Mouse (Mus musculus): ENCODE data around the gene Izumo4. TPM values are rescaled to one million over a fixed set of nuclear protein-coding genes. Genes with fewer than 3 reads are reported as not detected.

Gene Izumo4
- total and polyA plus RNA-seq, 2 experiments from 2014 or later, result 34.4 to 37.9 TPM

DNA sequence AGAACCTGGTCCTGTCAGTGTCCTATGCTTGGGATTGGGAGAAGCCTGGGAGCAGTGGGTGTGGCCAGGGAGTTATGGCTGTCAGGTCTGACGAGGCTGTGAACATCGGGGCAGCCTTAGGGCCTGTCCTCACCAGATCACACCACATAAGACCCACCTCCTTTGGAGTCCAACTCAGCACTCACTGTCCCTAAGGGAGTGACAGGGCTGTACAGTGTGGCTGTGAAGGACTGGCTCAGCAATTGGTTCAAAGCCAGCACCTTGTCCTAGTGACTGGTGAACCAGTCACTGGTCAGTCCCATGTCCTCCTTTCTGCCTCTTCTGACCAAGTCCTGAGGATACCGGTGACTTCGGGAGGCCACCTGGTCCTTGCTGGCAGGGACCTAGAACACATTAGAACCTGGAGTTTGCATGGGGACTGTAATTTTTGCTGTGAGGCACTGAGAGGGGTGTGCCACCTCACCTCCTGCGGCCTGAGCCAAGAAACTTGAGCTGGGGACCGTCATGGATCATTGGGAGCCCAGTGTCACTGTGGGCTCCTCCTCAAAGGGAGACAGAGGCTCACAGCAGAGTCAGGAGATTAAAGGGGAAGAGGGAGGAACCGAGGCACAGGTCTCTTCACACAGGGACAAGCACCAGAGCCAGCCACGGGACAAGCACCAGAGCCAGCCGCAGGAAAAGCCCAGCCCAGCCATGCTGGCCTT lies 22.3 kb upstream of the Izumo4 start:
- peaks cover 23% of the 10 kb centered on the region for H3K4me1 ChIP-seq (ENCODE audit: insufficient read depth)
- H3K4me3 ChIP-seq (ENCODE audit: low read depth, low read length), result no peak overlapping the region
- no peak for ATAC-seq
- peak overlapping the region; percentile 98; the same call in 1 of the 2 replicates for H3K27ac ChIP-seq (ENCODE audit: low read depth, low read length)
- no peak overlapping the region for H3K4me2 ChIP-seq (ENCODE audit: low read depth)
- no peaks in the 10 kb centered on the region for H3K9me3 ChIP-seq (ENCODE audit: low read length)
- no peak for TF ChIP-seq CTCF (IDR thresholded peaks at IDR 0.05; ENCODE audit: low read depth)
- no peaks in the 10 kb centered on the region for H3K27me3 ChIP-seq (ENCODE audit: insufficient read depth, low read length)
- 63% methylated on average over 9 of the region's 9 CpGs for WGBS
- H3K9ac ChIP-seq, result no peak overlapping the region
- no peak for DNase-seq
- H3K36me3 ChIP-seq (ENCODE audit: insufficient read depth), result peaks cover 17% of the 10 kb centered on the region

DNA sequence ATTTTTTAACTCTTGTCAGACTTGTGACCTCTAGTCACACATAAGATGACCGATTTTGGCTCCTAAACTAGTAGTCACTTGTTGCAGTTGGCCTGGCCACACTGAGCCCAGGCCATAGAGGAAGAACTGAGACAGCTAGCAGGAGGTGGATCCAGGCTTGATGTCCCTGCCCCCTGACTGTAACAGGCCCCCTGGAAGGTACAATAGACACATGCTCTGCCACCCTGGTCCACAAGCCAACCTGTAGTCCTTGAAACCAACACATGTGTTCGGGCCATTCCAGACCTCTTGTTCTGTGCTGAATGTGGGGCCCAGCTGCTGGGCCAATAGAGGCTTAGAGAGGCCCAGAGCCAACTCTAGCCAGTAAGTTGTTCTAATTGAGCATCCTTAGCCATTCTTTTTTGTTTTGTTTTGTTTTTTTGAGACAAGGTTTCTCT lies 21.7 kb upstream of the Izumo4 start:
- ATAC-seq, result no peak
- no peak overlapping the region for H3K27ac ChIP-seq (ENCODE audit: low read depth, low read length)
- no peaks in the 10 kb centered on the region for H3K9me3 ChIP-seq (ENCODE audit: low read length)
- 89% methylated on average over 2 of the region's 2 CpGs for WGBS
- H3K36me3 ChIP-seq (ENCODE audit: insufficient read depth), result peaks cover 22% of the 10 kb centered on the region
- no peak for TF ChIP-seq CTCF (IDR thresholded peaks at IDR 0.05; ENCODE audit: low read depth)
- no peak overlapping the region for H3K4me2 ChIP-seq (ENCODE audit: low read depth)
- H3K9ac ChIP-seq, result no peak overlapping the region
- DNase-seq, result no peak
- no peak overlapping the region for H3K4me3 ChIP-seq (ENCODE audit: low read depth, low read length)
- H3K27me3 ChIP-seq (ENCODE audit: insufficient read depth, low read length), result no peaks in the 10 kb centered on the region
- H3K4me1 ChIP-seq (ENCODE audit: insufficient read depth), result peaks cover 21% of the 10 kb centered on the region

DNA sequence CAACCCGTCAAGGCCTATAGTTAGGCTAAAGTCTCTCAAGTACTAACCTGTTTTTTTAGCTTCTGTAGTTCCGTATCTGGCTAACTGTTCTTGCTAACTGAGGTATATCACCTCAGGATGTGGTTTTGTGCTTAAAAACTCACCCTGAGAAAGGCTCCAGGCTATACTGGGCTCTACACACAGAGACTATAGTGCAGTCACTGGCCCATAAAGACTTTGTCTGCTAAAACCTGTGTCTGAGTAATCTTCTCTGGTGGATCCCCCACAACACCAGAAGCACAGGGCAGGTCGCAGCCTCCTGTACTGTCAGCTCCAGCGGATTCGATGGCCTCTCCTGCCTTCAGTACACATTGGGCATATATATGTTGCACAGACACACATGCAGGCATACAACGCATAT lies 20.0 kb upstream of the Izumo4 start:
- no peak for TF ChIP-seq CTCF (IDR thresholded peaks at IDR 0.05; ENCODE audit: low read depth)
- Histone ChIP-seq H3K4me2 (ENCODE audit: low read depth) (no peak overlapping the region), H3K27me3 (ENCODE audit: insufficient read depth, low read length) (no peaks in the 10 kb centered on the region), H3K4me3 (ENCODE audit: low read depth, low read length) (no peak overlapping the region), H3K9ac (no peak overlapping the region), H3K9me3 (ENCODE audit: low read length) (no peaks in the 10 kb centered on the region), H3K36me3 (ENCODE audit: insufficient read depth) (peaks cover 40% of the 10 kb centered on the region), H3K27ac (ENCODE audit: low read depth, low read length) (no peak overlapping the region), H3K4me1 (ENCODE audit: insufficient read depth) (peaks cover 20% of the 10 kb centered on the region)
- no peak for DNase-seq
- no peak for ATAC-seq
- 95% methylated on average over 6 of the region's 6 CpGs for WGBS

DNA sequence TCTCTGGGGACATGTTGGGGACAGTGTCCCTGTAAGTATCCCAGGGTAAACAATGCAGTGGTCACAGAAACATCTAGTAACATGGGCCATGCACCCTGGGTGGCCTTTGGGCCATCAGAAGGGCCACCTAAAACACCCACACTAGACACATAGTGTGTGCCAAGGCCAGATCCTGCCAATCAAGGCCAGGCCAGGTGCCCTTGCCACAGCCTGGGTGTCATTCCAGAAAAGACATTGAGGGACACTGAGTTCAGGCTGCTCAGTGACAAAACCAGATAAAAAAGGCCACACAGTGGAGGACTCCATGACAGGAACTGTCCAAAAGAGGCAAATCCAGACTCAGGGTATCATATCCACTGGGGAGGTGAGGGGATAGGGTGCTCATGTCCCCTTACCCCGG lies 18.3 kb upstream of the Izumo4 start:
- H3K9ac ChIP-seq, result no peak overlapping the region
- WGBS, result 92% methylated on average over 1 of the region's 1 CpGs
- DNase-seq (no peak), ATAC-seq (no peak)
- no peak overlapping the region for H3K4me2 ChIP-seq (ENCODE audit: low read depth)
- H3K4me3 ChIP-seq (ENCODE audit: low read depth, low read length), result no peak overlapping the region
- H3K36me3 ChIP-seq (ENCODE audit: insufficient read depth), result peaks cover 49% of the 10 kb centered on the region
- no peak overlapping the region for H3K27ac ChIP-seq (ENCODE audit: low read depth, low read length)
- no peaks in the 10 kb centered on the region for H3K27me3 ChIP-seq (ENCODE audit: insufficient read depth, low read length)
- TF ChIP-seq CTCF (IDR thresholded peaks at IDR 0.05; ENCODE audit: low read depth), result no peak
- H3K4me1 ChIP-seq (ENCODE audit: insufficient read depth), result 0 out of 2 replicates have a peak, but pooled peaks cover 5% of the 10 kb centered on the region
- H3K9me3 ChIP-seq (ENCODE audit: low read length), result no peaks in the 10 kb centered on the region

DNA sequence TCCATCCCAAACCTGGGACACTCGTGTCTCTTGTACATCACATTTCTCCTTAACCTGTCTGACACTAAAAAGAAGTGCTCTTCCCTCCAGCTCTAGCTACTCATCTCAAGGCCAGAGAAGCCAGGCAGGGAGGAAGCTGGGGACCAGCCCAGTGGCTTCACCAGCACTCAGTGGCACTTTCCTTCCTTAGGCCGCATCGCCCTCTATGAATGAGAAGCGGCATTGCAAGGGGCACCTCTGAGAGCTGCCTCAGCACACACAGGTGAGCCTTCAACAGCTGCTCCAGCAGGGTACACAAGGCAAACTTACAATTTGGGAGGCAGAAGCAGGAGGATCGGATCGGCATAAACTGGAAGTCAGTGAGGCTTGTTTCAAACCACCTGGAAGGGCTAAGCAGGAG lies 17.8 kb upstream of the Izumo4 start:
- 53% methylated on average over 6 of the region's 6 CpGs for WGBS
- ATAC-seq, result no peak
- peak; percentile 27 for DNase-seq

DNA sequence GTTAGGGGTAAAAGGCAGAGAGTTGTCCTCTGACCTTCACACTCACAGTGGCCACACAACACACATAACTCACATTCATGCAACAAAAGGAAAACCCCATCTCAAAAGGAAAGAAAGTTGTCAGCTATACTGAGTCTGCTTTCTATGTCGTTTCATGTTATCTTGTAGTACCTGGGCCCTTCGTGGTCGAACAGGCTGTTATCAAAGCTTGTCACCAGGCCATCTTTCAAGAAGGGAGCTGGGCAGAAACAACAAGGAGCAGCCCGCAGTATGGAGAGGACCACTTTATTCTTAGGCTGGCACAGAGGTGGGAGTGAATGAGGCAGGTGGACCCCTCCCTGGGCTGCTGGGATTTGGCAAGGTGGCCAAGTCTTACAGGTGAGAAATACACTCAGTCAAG lies 17.0 kb upstream of the Izumo4 start:
- no peak for ATAC-seq
- Histone ChIP-seq H3K36me3 (ENCODE audit: insufficient read depth) (peaks cover 63% of the 10 kb centered on the region), H3K4me2 (ENCODE audit: low read depth) (no peak overlapping the region), H3K9ac (no peak overlapping the region), H3K9me3 (ENCODE audit: low read length) (no peaks in the 10 kb centered on the region), H3K27me3 (ENCODE audit: insufficient read depth, low read length) (no peaks in the 10 kb centered on the region), H3K4me3 (ENCODE audit: low read depth, low read length) (no peak overlapping the region), H3K27ac (ENCODE audit: low read depth, low read length) (no peak overlapping the region), H3K4me1 (ENCODE audit: insufficient read depth) (no peaks in the 10 kb centered on the region)
- WGBS, result 92% methylated on average over 4 of the region's 4 CpGs
- no peak for TF ChIP-seq CTCF (IDR thresholded peaks at IDR 0.05; ENCODE audit: low read depth)
- DNase-seq, result no peak

More for the DNA sequence above, 17.8 kb upstream of the Izumo4 start:
- Histone ChIP-seq H3K4me3 (ENCODE audit: low read depth, low read length) (no peak overlapping the region), H3K27ac (ENCODE audit: low read depth, low read length) (no peak overlapping the region), H3K4me2 (ENCODE audit: low read depth) (no peak overlapping the region), H3K9ac (no peak overlapping the region), H3K4me1 (ENCODE audit: insufficient read depth) (0 out of 2 replicates have a peak, but pooled peaks cover 1% of the 10 kb centered on the region), H3K27me3 (ENCODE audit: insufficient read depth, low read length) (no peaks in the 10 kb centered on the region), H3K36me3 (ENCODE audit: insufficient read depth) (peaks cover 55% of the 10 kb centered on the region), H3K9me3 (ENCODE audit: low read length) (no peaks in the 10 kb centered on the region)
- peak; percentile 67 for TF ChIP-seq CTCF (IDR thresholded peaks at IDR 0.05; ENCODE audit: low read depth)

DNA sequence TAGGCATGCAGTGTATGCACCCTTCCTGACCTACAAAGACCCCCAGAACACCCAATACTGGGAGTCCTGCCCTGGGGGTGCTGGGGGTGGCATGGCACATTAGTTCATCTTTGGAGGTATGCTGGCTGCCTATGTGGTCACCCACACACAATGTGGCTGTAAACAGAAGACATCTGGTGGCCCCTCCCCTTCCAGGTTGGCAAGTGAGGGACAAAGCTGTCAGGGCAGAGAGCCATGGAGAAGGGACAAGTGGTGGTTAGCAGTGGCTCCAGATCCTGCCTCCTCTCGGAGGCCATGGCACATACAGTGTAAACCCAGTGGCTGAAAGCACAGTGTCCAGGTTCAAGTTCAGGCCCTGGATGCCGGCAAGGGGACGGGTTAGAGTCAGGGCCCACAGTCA lies 15.4 kb upstream of the Izumo4 start:
- Histone ChIP-seq H3K27me3 (ENCODE audit: insufficient read depth, low read length) (no peaks in the 10 kb centered on the region), H3K4me3 (ENCODE audit: low read depth, low read length) (no peak overlapping the region), H3K4me2 (ENCODE audit: low read depth) (no peak overlapping the region), H3K9ac (no peak overlapping the region), H3K36me3 (ENCODE audit: insufficient read depth) (peaks cover 76% of the 10 kb centered on the region), H3K9me3 (ENCODE audit: low read length) (no peaks in the 10 kb centered on the region), H3K4me1 (ENCODE audit: insufficient read depth) (no peaks in the 10 kb centered on the region), H3K27ac (ENCODE audit: low read depth, low read length) (no peak overlapping the region)
- ATAC-seq (no peak), DNase-seq (no peak)
- TF ChIP-seq CTCF (IDR thresholded peaks at IDR 0.05; ENCODE audit: low read depth), result no peak
- 98% methylated on average over 3 of the region's 3 CpGs for WGBS
